Mouse (Mus musculus) hindbrain, embryonic 13.5 days (tissue): ENCODE results near the gene Nupr1l. TPM values are rescaled to one million over a fixed set of nuclear protein-coding genes. Genes with fewer than 3 reads are reported as not detected.

Experiments
- ATAC-seq: fragments of 200-750 bp; cut with Nextera tagmentation; 2 replicates; pipeline ENCODE4 v1.8.0; 2017; ENCODE audit warnings: moderate TSS enrichment; ENCODE audit not compliant: low FRiP score
- H3K27ac ChIP-seq: fragments of 300-500 bp; sonication (generic); 2 replicates; pipeline ENCODE4 v1.5.1; 2015; ENCODE audit warnings: inconsistent platforms, mild to moderate bottlenecking, moderate library complexity
- H3K27me3 ChIP-seq: fragments of 300-500 bp; sonication (generic); 2 replicates; pipeline ENCODE4 v1.6.1; 2015; ENCODE audit warnings: mild to moderate bottlenecking, inconsistent platforms
- H3K36me3 ChIP-seq: fragments of 300-500 bp; sonication (generic); 2 replicates; pipeline ENCODE4 v1.6.1; 2015; ENCODE audit warnings: mild to moderate bottlenecking, inconsistent platforms
- H3K4me1 ChIP-seq: fragments of 300-500 bp; sonication (generic); replicated peaks from 2 replicates; pipeline ENCODE4 v1.6.1; 2015; ENCODE audit warnings: inconsistent platforms
- H3K4me2 ChIP-seq: fragments of 300-500 bp; sonication (generic); 2 replicates; pipeline ENCODE4 v1.6.1; 2015; ENCODE audit warnings: inconsistent platforms, mild to moderate bottlenecking, moderate library complexity
- H3K4me3 ChIP-seq: fragments of 300-500 bp; sonication (generic); 2 replicates; pipeline ENCODE4 v1.5.1; 2015; ENCODE audit warnings: mild to moderate bottlenecking, inconsistent platforms
- H3K9ac ChIP-seq: fragments of 300-500 bp; sonication (generic); 2 replicates; pipeline ENCODE4 v1.6.1; 2015; ENCODE audit warnings: mild to moderate bottlenecking, inconsistent platforms
- H3K9me3 ChIP-seq: fragments of 300-500 bp; sonication (generic); 2 replicates; pipeline ENCODE4 v1.6.1; 2016; ENCODE audit warnings: inconsistent platforms
- WGBS: fragments of 180-500 bp; shearing (Covaris S2); methylation state at CpG from one replicate; pipeline ENCODE4 v1.1.7; 2015; 5-methylcytosine and 5-hydroxymethylcytosine counted together
- polyA plus RNA-seq: library from polyadenylated mRNA; unstranded; fragments of >200 nt; fragmentation: Nextera tagmentation; extraction: Ambion mirVana; gene quantifications from 2 replicates; pipeline ENCODE4 v1.2.1, GENCODE M21; 2015

Gene Nupr1l
- polyA plus RNA-seq, 1 experiment from 2014 or later = 7.4 TPM

GRCm38 (mm10) chr5:129952143-129952542 lies 43.8 kb downstream of the Nupr1l start:
- 96% methylated on average over 4 of the region's 4 CpGs for WGBS
- Histone ChIP-seq H3K27me3 (no peaks in the 10 kb centered on the region), H3K27ac (no peak overlapping the region), H3K4me3 (no peak overlapping the region), H3K9me3 (no peaks in the 10 kb centered on the region), H3K4me1 (no peaks in the 10 kb centered on the region), H3K4me2 (no peak overlapping the region), H3K36me3 (peaks cover 2% of the 10 kb centered on the region; the same call in 1 of the 2 replicates), H3K9ac (no peak overlapping the region)
- no peak for ATAC-seq

- H3K9me3 ChIP-seq = no peaks in the 10 kb centered on the region
- no peak overlapping the region for H3K9ac ChIP-seq
- H3K4me3 ChIP-seq = no peak overlapping the region
- WGBS = 90% methylated on average over 5 of the region's 5 CpGs
- no peaks in the 10 kb centered on the region for H3K27me3 ChIP-seq
- H3K4me1 ChIP-seq = no peaks in the 10 kb centered on the region
- no peak for ATAC-seq
- peaks cover 2% of the 10 kb centered on the region; the same call in 1 of the 2 replicates for H3K36me3 ChIP-seq
- H3K27ac ChIP-seq = no peak overlapping the region
- no peak overlapping the region for H3K4me2 ChIP-seq
These were observed 46.3 kb downstream of the Nupr1l start for GRCm38 (mm10) chr5:129954473-129955254.

GRCm38 (mm10) chr5:129955792-129956191 lies 47.5 kb downstream of the Nupr1l start:
- Histone ChIP-seq H3K27me3 (no peaks in the 10 kb centered on the region), H3K4me2 (no peak overlapping the region), H3K9me3 (no peaks in the 10 kb centered on the region), H3K9ac (no peak overlapping the region), H3K27ac (no peak overlapping the region), H3K4me3 (no peak overlapping the region), H3K4me1 (no peaks in the 10 kb centered on the region), H3K36me3 (peaks cover 8% of the 10 kb centered on the region; the same call in 1 of the 2 replicates)
- no peak for ATAC-seq
- WGBS = 84% methylated on average over 6 of the region's 6 CpGs

GRCm38 (mm10) chr5:129963224-129963623 lies 54.9 kb downstream of the Nupr1l start:
- no peaks in the 10 kb centered on the region for H3K9me3 ChIP-seq
- 81% methylated on average over 4 of the region's 4 CpGs for WGBS
- H3K4me2 ChIP-seq = no peak overlapping the region
- no peaks in the 10 kb centered on the region for H3K27me3 ChIP-seq
- 0 out of 2 replicates have a peak, but pooled peaks cover 12% of the 10 kb centered on the region for H3K36me3 ChIP-seq
- H3K9ac ChIP-seq = no peak overlapping the region
- no peaks in the 10 kb centered on the region for H3K4me1 ChIP-seq
- H3K27ac ChIP-seq = no peak overlapping the region
- no peak for ATAC-seq
- H3K4me3 ChIP-seq = no peak overlapping the region

Other genes with a start within 250 kb of the Nupr1l start
- gene Zfp11, start 238.4 kb upstream of the Nupr1l start, polyA plus RNA-seq = 8.2 and 8.7 TPM in 2 replicates
- not detected in 2 replicates for gene Sept14, start 200.0 kb upstream of the Nupr1l start, polyA plus RNA-seq
- 168 and 174 TPM in 2 replicates for gene Mrps17, start 193.0 kb upstream of the Nupr1l start, polyA plus RNA-seq
- 89.1 and 95.3 TPM in 2 replicates for gene Nipsnap2, start 183.5 kb upstream of the Nupr1l start, polyA plus RNA-seq
- gene Psph, start 121.1 kb upstream of the Nupr1l start, polyA plus RNA-seq = 34.3 and 38.5 TPM in 2 replicates
- gene Sumf2, start 61.6 kb upstream of the Nupr1l start, polyA plus RNA-seq = 31.7 and 37.8 TPM in 2 replicates
- gene Chchd2, start 21.1 kb upstream of the Nupr1l start, polyA plus RNA-seq = 858 and 885 TPM in 2 replicates
- gene Zbed5, start 12.8 kb upstream of the Nupr1l start, polyA plus RNA-seq = 14.6 and 15.1 TPM in 2 replicates
- gene Phkg1, start 10.0 kb upstream of the Nupr1l start, polyA plus RNA-seq = 0.30 and 0.40 TPM in 2 replicates
- gene Vkorc1l1, start 33.4 kb downstream of the Nupr1l start, polyA plus RNA-seq = 31.1 and 32.5 TPM in 2 replicates
- 28.9 and 31.9 TPM in 2 replicates for gene Gusb, start 94.5 kb downstream of the Nupr1l start, polyA plus RNA-seq
- gene Asl, start 120.7 kb downstream of the Nupr1l start, polyA plus RNA-seq = 31.3 and 40.2 TPM in 2 replicates
- 78.7 and 82.4 TPM in 2 replicates for gene Crcp, start 120.8 kb downstream of the Nupr1l start, polyA plus RNA-seq
- 52.5 and 52.8 TPM in 2 replicates for gene Tpst1, start 164.8 kb downstream of the Nupr1l start, polyA plus RNA-seq
- gene Kctd7, start 236.3 kb downstream of the Nupr1l start, polyA plus RNA-seq = 13.2 and 13.7 TPM in 2 replicates